Mouse (Mus musculus) myocyte (in vitro differentiated cells): ENCODE data around the gene Gstp3.
"Not testable (repeated sequence)": the region's sequence is repeated elsewhere in the genome, so short reads cannot be mapped to it uniquely, and the experiment has no call there.

Experiments
- POLR2A ChIP-seq: IDR thresholded peaks from one replicate; pipeline ENCODE4 v1.6.1; 2011; ENCODE audit warnings: low read depth, mild to moderate bottlenecking, control low read depth, moderate library complexity; ENCODE audit not compliant: insufficient read length
- POLR2AphosphoS2 ChIP-seq: IDR thresholded peaks from one replicate; pipeline ENCODE4 v1.6.1; 2011; ENCODE audit warnings: low read depth, control low read depth; ENCODE audit not compliant: insufficient read length
- REST ChIP-seq: IDR thresholded peaks from one replicate; pipeline ENCODE4 v1.6.1; 2011; ENCODE audit warnings: mild to moderate bottlenecking, control low read depth, moderate library complexity; ENCODE audit not compliant: insufficient read depth, insufficient read length

DNA sequence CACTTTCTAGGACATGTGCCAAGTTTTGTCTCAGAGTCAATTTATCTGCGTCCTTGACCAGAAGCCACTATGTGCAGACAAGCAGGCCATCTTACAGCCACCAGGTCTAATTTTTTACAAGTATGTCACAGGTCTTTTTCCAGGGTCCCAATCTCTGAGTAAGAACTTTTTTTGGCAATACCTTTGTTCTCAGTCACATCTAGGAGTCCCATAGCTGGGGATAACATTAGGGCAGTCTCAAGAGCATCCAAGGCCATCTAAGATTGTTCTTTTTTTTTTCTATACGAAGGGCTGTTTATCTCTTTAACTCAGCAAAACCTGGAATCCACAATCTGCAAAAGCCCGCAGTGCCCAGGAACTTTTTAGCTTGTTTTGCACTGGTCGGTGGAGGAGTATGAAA lies 4.0 kb upstream of the Gstp3 start:
- not testable (repeated sequence) for TF ChIP-seq POLR2AphosphoS2, POLR2A, REST
